Mouse (Mus musculus) forebrain, postnatal 0 days (tissue): ENCODE measurements around the gene Gm4181. TPM values are rescaled to one million over a fixed set of nuclear protein-coding genes. Genes with fewer than 3 reads are reported as not detected.
"Not testable (repeated sequence)": the region's sequence is repeated elsewhere in the genome, so short reads cannot be mapped to it uniquely, and the experiment has no call there.

Experiments
- ATAC-seq: fragments of 200-750 bp; cut with Nextera tagmentation; 2 replicates; pipeline ENCODE4 v1.8.0; 2017; ENCODE audit warnings: mild to moderate bottlenecking, moderate library complexity
- DNase-seq: peaks from one replicate; pipeline ENCODE4 v3.0.0-alpha.2; 2015
- H3K27ac ChIP-seq: fragments of 300-500 bp; sonication (generic); 2 replicates; pipeline ENCODE4 v1.5.1; 2014; ENCODE audit warnings: low read depth, mild to moderate bottlenecking, antibody characterized with exemption, low read length, moderate library complexity, mixed read lengths
- H3K27me3 ChIP-seq: fragments of 300-500 bp; sonication (generic); 2 replicates; pipeline ENCODE4 v1.6.1; 2014; ENCODE audit warnings: mild to moderate bottlenecking, low read length, mixed read lengths; ENCODE audit not compliant: insufficient read depth
- H3K36me3 ChIP-seq: fragments of 300-500 bp; sonication (generic); 2 replicates; pipeline ENCODE4 v1.6.1; 2014; ENCODE audit warnings: mild to moderate bottlenecking, moderate library complexity; ENCODE audit not compliant: insufficient read depth
- H3K4me1 ChIP-seq: fragments of 300-500 bp; sonication (generic); 2 replicates; pipeline ENCODE4 v1.6.1; 2014; ENCODE audit warnings: antibody characterized with exemption; ENCODE audit not compliant: insufficient read depth
- H3K4me2 ChIP-seq: fragments of 300-500 bp; sonication (generic); 2 replicates; pipeline ENCODE4 v1.6.1; 2014; ENCODE audit warnings: low read depth, mild to moderate bottlenecking, moderate library complexity
- H3K4me3 ChIP-seq: fragments of 300-500 bp; sonication (generic); 2 replicates; pipeline ENCODE4 v1.5.1; 2014; ENCODE audit warnings: low read depth, low read length, mixed read lengths
- H3K9ac ChIP-seq: fragments of 300-500 bp; sonication (generic); 2 replicates; pipeline ENCODE4 v1.6.1; 2014; ENCODE audit warnings: mild to moderate bottlenecking
- H3K9me3 ChIP-seq: fragments of 300-500 bp; sonication (generic); 2 replicates; pipeline ENCODE4 v1.6.1; 2016; ENCODE audit warnings: low read length
- CTCF ChIP-seq: sonication (generic); IDR thresholded peaks from 2 replicates; pipeline ENCODE4 v1.5.1; 2016; ENCODE audit warnings: antibody characterized with exemption, control low read depth, low read depth
- WGBS: fragments of 180-500 bp; shearing (Covaris S2); extraction: QIAGEN DNeasy Blood & Tissue Kit; methylation state at CpG from one replicate; pipeline ENCODE4 v1.1.7; 2014; 5-methylcytosine and 5-hydroxymethylcytosine counted together
- polyA plus RNA-seq: library from polyadenylated mRNA; unstranded; fragments of >200 nt; fragmentation: Nextera tagmentation; extraction: Ambion mirVana; gene quantifications from 2 replicates; pipeline ENCODE4 v1.2.1, GENCODE M21; 2015
- total RNA-seq: library from RNA; depleted of rRNA; stranded (reverse); fragments of >200 nt; gene quantifications from 2 replicates; pipeline ENCODE4 v1.2.3, GENCODE M21; 2014; rRNA removed

Gene Gm4181
- total RNA-seq (not detected in 2 replicates), polyA plus RNA-seq (not detected in 2 replicates)

GRCm38 (mm10) chr14:51635566-51635965 is at the start of gene Gm4181:
Gene Gm4181 (minus strand): TSS chr14:51635666.
- H3K9me3 ChIP-seq, H3K27me3 ChIP-seq, DNase-seq, H3K4me3 ChIP-seq, H3K4me2 ChIP-seq, H3K9ac ChIP-seq, ATAC-seq, H3K27ac ChIP-seq, H3K4me1 ChIP-seq, H3K36me3 ChIP-seq: not testable (repeated sequence)
- 80% methylated on average over 1 of the region's 1 CpGs for WGBS

- Histone ChIP-seq H3K9me3 (no peaks in the 10 kb centered on the region), H3K27me3 (no peaks in the 10 kb centered on the region), H3K4me2 (no peak overlapping the region), H3K36me3 (no peaks in the 10 kb centered on the region), H3K27ac (no peak overlapping the region), H3K4me1 (no peaks in the 10 kb centered on the region), H3K9ac (no peak overlapping the region), H3K4me3 (no peak overlapping the region)
- ATAC-seq, result no peak
- no peak for DNase-seq
- 87% methylated on average over 5 of the region's 5 CpGs for WGBS
- TF ChIP-seq CTCF, result no peak
Observed at GRCm38 (mm10) chr14:51677269-51677668, 41.8 kb upstream of the Gm4181 start.

- not testable (repeated sequence) for DNase-seq
Observed at GRCm38 (mm10) chr14:51632426-51632825, 3.0 kb downstream of the Gm4181 start.

GRCm38 (mm10) chr14:51611210-51611609 is 24.3 kb downstream of the Gm4181 start, which contains the start of gene Gm17078:
Gene Gm17078 (minus strand): TSS chr14:51611310.
- Histone ChIP-seq H3K27ac (no peak within 1 kb of the TSS), H3K9ac (no peak within 1 kb of the TSS), H3K36me3 (no peaks in the 10 kb centered on the region), H3K4me3 (no peak within 1 kb of the TSS), H3K9me3 (no peaks in the 10 kb centered on the region), H3K4me2 (no peak within 1 kb of the TSS), H3K4me1 (no peaks in the 10 kb centered on the region), H3K27me3 (no peaks in the 10 kb centered on the region)
- no peak for DNase-seq
- no peak for TF ChIP-seq CTCF
- no peak for ATAC-seq
- WGBS, result 81% methylated on average over 1 of the region's 1 CpGs

More at GRCm38 (mm10) chr14:51632426-51632825, 3.0 kb downstream of the Gm4181 start:
- ATAC-seq, H3K36me3 ChIP-seq, H3K9me3 ChIP-seq, H3K4me2 ChIP-seq, H3K9ac ChIP-seq, H3K4me1 ChIP-seq, H3K27me3 ChIP-seq, H3K4me3 ChIP-seq, H3K27ac ChIP-seq: not testable (repeated sequence)
- WGBS, result 93% methylated on average over 1 of the region's 1 CpGs

GRCm38 (mm10) chr14:51592039-51592438 is 43.4 kb downstream of the Gm4181 start, which contains the start of gene Gm17174:
Gene Gm17174 (minus strand): TSS chr14:51592139.
- not testable (repeated sequence) for H3K9ac ChIP-seq, H3K36me3 ChIP-seq, H3K4me2 ChIP-seq, H3K4me3 ChIP-seq, H3K27ac ChIP-seq, ATAC-seq, H3K9me3 ChIP-seq, H3K4me1 ChIP-seq, H3K27me3 ChIP-seq, DNase-seq
- 97% methylated on average over 4 of the region's 4 CpGs for WGBS

Other genes with a start within 250 kb of the Gm4181 start
- gene Vmn2r88, start 224.8 kb downstream of the Gm4181 start, total RNA-seq, result not detected in 2 replicates
- not detected in 2 replicates for gene Vmn2r88, start 224.8 kb downstream of the Gm4181 start, polyA plus RNA-seq
- not detected in 2 replicates for gene Vmn2r89, start 183.8 kb downstream of the Gm4181 start, total RNA-seq
- not detected in 2 replicates for gene Vmn2r89, start 183.8 kb downstream of the Gm4181 start, polyA plus RNA-seq
- gene Gm5622, start 82.9 kb downstream of the Gm4181 start, total RNA-seq, result not detected in 2 replicates
- not detected in 2 replicates for gene Gm5622, start 82.9 kb downstream of the Gm4181 start, polyA plus RNA-seq
- not detected in 2 replicates for gene Gm17175, start 61.6 kb downstream of the Gm4181 start, total RNA-seq
- not detected in 2 replicates for gene Gm17175, start 61.6 kb downstream of the Gm4181 start, polyA plus RNA-seq
- not detected in 2 replicates for gene Gm17174, start 43.5 kb downstream of the Gm4181 start, total RNA-seq
- not detected in 2 replicates for gene Gm17174, start 43.5 kb downstream of the Gm4181 start, polyA plus RNA-seq
- not detected in 2 replicates for gene Gm17078, start 24.4 kb downstream of the Gm4181 start, total RNA-seq
- not detected in 2 replicates for gene Gm17078, start 24.4 kb downstream of the Gm4181 start, polyA plus RNA-seq
- gene Gm17079, start 59.8 kb upstream of the Gm4181 start, total RNA-seq, result not detected in 2 replicates
- not detected in 2 replicates for gene Gm17079, start 59.8 kb upstream of the Gm4181 start, polyA plus RNA-seq
- gene Gm5800, start 81.5 kb upstream of the Gm4181 start, total RNA-seq, result not detected in 2 replicates
- not detected in 2 replicates for gene Gm5800, start 81.5 kb upstream of the Gm4181 start, polyA plus RNA-seq
- gene Ang4, start 137.9 kb upstream of the Gm4181 start, total RNA-seq, result not detected in 2 replicates
- gene Ang4, start 137.9 kb upstream of the Gm4181 start, polyA plus RNA-seq, result not detected in 2 replicates
- not detected in 2 replicates for gene AY358078, start 164.4 kb upstream of the Gm4181 start, total RNA-seq
- not detected in 2 replicates for gene AY358078, start 164.4 kb upstream of the Gm4181 start, polyA plus RNA-seq
- gene Ear6, start 218.0 kb upstream of the Gm4181 start, total RNA-seq, result not detected in 2 replicates
- gene Ear6, start 218.0 kb upstream of the Gm4181 start, polyA plus RNA-seq, result not detected in 2 replicates
- gene Mettl17, start 249.2 kb upstream of the Gm4181 start, total RNA-seq, result 47.4 and 49.5 TPM in 2 replicates
- gene Mettl17, start 249.2 kb upstream of the Gm4181 start, polyA plus RNA-seq, result 47.5 and 54.5 TPM in 2 replicates